Mouse (Mus musculus) limb, embryonic 12.5 days (tissue): ENCODE results near the gene Akap2. TPM values are rescaled to one million over a fixed set of nuclear protein-coding genes. Genes with fewer than 3 reads are reported as not detected.

ENCODE experiments used
- ATAC-seq: fragments of 200-750 bp; cut with Nextera tagmentation; 2 replicates; pipeline ENCODE4 v1.8.0; 2017; ENCODE audit warnings: low read depth, moderate TSS enrichment; ENCODE audit not compliant: insufficient number of reproducible peaks, insufficient read depth, low FRiP score, low TSS enrichment
- H3K27ac ChIP-seq: fragments of 300-500 bp; sonication (generic); 2 replicates; pipeline ENCODE4 v1.5.1; 2016; ENCODE audit warnings: mild to moderate bottlenecking, moderate library complexity
- H3K27me3 ChIP-seq: fragments of 300-500 bp; sonication (generic); 2 replicates; pipeline ENCODE4 v1.6.1; 2016; ENCODE audit warnings: mild to moderate bottlenecking, moderate library complexity
- H3K36me3 ChIP-seq: fragments of 300-500 bp; sonication (generic); 2 replicates; pipeline ENCODE4 v1.6.1; 2016; ENCODE audit warnings: mild to moderate bottlenecking, moderate library complexity
- H3K4me1 ChIP-seq: fragments of 300-500 bp; sonication (generic); replicated peaks from 2 replicates; pipeline ENCODE4 v1.6.1; 2016
- H3K4me2 ChIP-seq: fragments of 300-500 bp; sonication (generic); 2 replicates; pipeline ENCODE4 v1.6.1; 2016; ENCODE audit warnings: mild to moderate bottlenecking, moderate library complexity
- H3K4me3 ChIP-seq: fragments of 300-500 bp; sonication (generic); replicated peaks from 2 replicates; pipeline ENCODE4 v1.5.1; 2016; ENCODE audit warnings: mild to moderate bottlenecking
- H3K9ac ChIP-seq: fragments of 300-500 bp; sonication (generic); replicated peaks from 2 replicates; pipeline ENCODE4 v1.6.1; 2016; ENCODE audit warnings: mild to moderate bottlenecking, moderate library complexity
- H3K9me3 ChIP-seq: fragments of 300-500 bp; sonication (generic); 2 replicates; pipeline ENCODE4 v1.6.1; 2016; ENCODE audit warnings: mild to moderate bottlenecking, moderate library complexity
- WGBS: fragments of 180-500 bp; shearing (Covaris S2); methylation state at CpG from one replicate; pipeline ENCODE4 v1.1.7; 2016; 5-methylcytosine and 5-hydroxymethylcytosine counted together
- polyA plus RNA-seq: library from polyadenylated mRNA; unstranded; fragments of >200 nt; fragmentation: Nextera tagmentation; extraction: Ambion mirVana; gene quantifications from 2 replicates; pipeline ENCODE4 v1.2.1, GENCODE M21; 2016

Gene Akap2
- polyA plus RNA-seq, 1 experiment from 2014 or later, result 32.0 TPM

DNA sequence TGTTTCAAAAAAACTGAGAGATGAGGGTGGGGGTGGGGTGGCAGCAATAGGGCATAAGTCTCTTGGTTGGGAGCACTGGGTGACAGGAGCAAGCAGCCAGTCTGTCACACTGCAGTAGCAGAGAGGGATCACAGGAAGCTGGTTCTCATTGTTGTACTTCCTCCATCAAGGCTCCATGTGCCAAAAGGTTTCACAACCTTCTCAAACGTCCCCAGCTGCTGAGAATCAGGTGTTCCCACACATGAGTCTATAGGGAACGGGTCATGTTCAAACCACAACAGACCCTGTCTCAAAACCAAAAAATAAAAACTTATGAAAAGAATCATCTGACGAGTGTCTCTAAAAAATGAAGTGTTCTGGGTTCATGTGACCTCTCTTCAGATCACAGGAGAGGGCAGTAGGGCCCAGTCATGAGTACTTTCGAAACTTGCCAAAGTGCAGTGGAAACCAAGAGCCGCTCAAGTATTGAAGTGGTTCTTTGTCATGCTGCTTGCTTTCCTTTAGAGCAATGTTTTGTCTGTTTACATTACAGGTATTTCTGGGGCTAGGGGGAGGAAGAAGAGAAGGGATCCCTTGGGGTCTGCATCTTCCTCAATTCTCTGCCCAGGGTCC is 213.2 kb downstream of the Akap2 start:
- peaks cover 9% of the 10 kb centered on the region; the same call in 1 of the 2 replicates for H3K9me3 ChIP-seq
- H3K4me3 ChIP-seq, result no peak overlapping the region
- 72% methylated on average over 5 of the region's 5 CpGs for WGBS
- no peaks in the 10 kb centered on the region for H3K27me3 ChIP-seq
- ATAC-seq, result no peak
- no peak overlapping the region for H3K4me2 ChIP-seq
- no peaks in the 10 kb centered on the region for H3K4me1 ChIP-seq
- H3K9ac ChIP-seq, result no peak overlapping the region
- H3K36me3 ChIP-seq, result no peaks in the 10 kb centered on the region
- no peak overlapping the region for H3K27ac ChIP-seq

DNA sequence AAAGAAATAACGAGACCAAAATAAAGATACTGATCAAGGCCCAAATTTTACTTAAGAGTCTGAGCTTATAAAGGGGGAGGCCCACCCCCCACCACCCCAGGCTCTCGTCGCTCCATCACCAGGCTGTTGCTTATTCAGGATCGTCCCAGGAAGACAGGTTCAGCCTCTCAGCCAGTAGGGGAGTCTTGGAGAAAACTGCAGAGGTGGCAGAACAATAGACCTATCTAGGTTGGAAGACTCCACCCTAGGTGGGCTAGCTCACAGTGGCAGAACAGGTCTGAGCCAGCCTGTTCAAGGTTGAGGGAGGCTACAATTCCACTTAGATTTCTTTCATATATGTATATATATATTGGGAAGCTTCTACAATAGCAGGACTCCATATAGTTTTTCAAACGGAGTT is 216.7 kb downstream of the Akap2 start:
- 75% methylated on average over 5 of the region's 5 CpGs for WGBS

GRCm38 (mm10) chr4:57937292-57937691 is 219.8 kb downstream of the Akap2 start:
- H3K4me1 ChIP-seq, result no peaks in the 10 kb centered on the region
- no peak for ATAC-seq
- H3K9ac ChIP-seq, result no peak overlapping the region
- no peak overlapping the region for H3K4me3 ChIP-seq
- H3K27ac ChIP-seq, result no peak overlapping the region
- WGBS, result 89% methylated on average over 6 of the region's 6 CpGs
- H3K9me3 ChIP-seq, result peaks cover 6% of the 10 kb centered on the region; the same call in 1 of the 2 replicates
- no peak overlapping the region for H3K4me2 ChIP-seq
- H3K36me3 ChIP-seq, result peaks cover 5% of the 10 kb centered on the region; the same call in 1 of the 2 replicates
- no peaks in the 10 kb centered on the region for H3K27me3 ChIP-seq

More for the DNA sequence above, 216.7 kb downstream of the Akap2 start:
- Histone ChIP-seq H3K27me3 (no peaks in the 10 kb centered on the region), H3K27ac (no peak overlapping the region), H3K4me2 (no peak overlapping the region), H3K4me3 (no peak overlapping the region), H3K9me3 (peaks cover 9% of the 10 kb centered on the region; the same call in 1 of the 2 replicates), H3K9ac (no peak overlapping the region), H3K4me1 (no peaks in the 10 kb centered on the region), H3K36me3 (no peaks in the 10 kb centered on the region)
- no peak for ATAC-seq

GRCm38 (mm10) chr4:57940631-57941030 is 223.2 kb downstream of the Akap2 start:
- no peaks in the 10 kb centered on the region for H3K9me3 ChIP-seq
- no peak overlapping the region for H3K9ac ChIP-seq
- peaks cover 39% of the 10 kb centered on the region for H3K36me3 ChIP-seq
- no peaks in the 10 kb centered on the region for H3K4me1 ChIP-seq
- no peak overlapping the region for H3K27ac ChIP-seq
- no peaks in the 10 kb centered on the region for H3K27me3 ChIP-seq
- ATAC-seq, result no peak
- H3K4me3 ChIP-seq, result no peak overlapping the region
- WGBS, result 88% methylated on average over 4 of the region's 4 CpGs
- no peak overlapping the region for H3K4me2 ChIP-seq

DNA sequence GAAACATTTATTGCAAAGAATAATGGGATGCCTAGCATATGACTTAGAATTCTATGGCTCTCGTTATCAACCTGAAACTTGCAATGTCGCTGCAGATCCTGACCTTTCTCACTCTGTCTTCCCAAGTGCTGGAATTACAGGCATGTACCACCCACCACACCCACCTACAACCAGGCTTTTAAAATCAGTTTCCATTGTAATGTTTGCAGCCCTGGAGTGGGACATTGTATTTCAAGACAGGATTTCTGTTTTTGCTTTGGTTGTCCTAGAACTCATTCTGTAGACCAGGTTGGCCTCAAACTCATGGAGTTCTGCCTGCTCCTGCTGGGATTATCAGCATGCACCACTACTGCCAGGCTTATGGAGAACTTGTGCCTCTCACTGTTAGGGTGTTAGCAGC is 225.4 kb downstream of the Akap2 start:
- Histone ChIP-seq H3K9me3 (no peaks in the 10 kb centered on the region), H3K4me2 (no peak overlapping the region), H3K4me1 (no peaks in the 10 kb centered on the region), H3K27ac (no peak overlapping the region), H3K36me3 (peaks cover 60% of the 10 kb centered on the region), H3K9ac (no peak overlapping the region), H3K27me3 (no peaks in the 10 kb centered on the region), H3K4me3 (no peak overlapping the region)
- no peak for ATAC-seq
- WGBS, result 89% methylated on average over 2 of the region's 2 CpGs

Other genes starting within 250 kb of the Akap2 start
- gene Pakap, start 149.5 kb upstream of the Akap2 start, polyA plus RNA-seq, result 40.4 and 45.8 TPM in 2 replicates
- 0.33 and 0.42 TPM in 2 replicates for gene D630039A03Rik, start 198.6 kb downstream of the Akap2 start, polyA plus RNA-seq
- 427 and 450 TPM in 2 replicates for gene Txn1, start 238.8 kb downstream of the Akap2 start, polyA plus RNA-seq